Mouse (Mus musculus): ENCODE results near the gene Cog7. TPM values are rescaled to one million over a fixed set of nuclear protein-coding genes. Genes with fewer than 3 reads are reported as not detected.

Gene Cog7
- polyA plus RNA-seq, 1 experiment: 21.8 TPM

GRCm38 (mm10) chr7:121954891-121955669 lies 26.4 kb downstream of the Cog7 start:
- DNase-seq (ENCODE audit: low spot score): no peak

DNA sequence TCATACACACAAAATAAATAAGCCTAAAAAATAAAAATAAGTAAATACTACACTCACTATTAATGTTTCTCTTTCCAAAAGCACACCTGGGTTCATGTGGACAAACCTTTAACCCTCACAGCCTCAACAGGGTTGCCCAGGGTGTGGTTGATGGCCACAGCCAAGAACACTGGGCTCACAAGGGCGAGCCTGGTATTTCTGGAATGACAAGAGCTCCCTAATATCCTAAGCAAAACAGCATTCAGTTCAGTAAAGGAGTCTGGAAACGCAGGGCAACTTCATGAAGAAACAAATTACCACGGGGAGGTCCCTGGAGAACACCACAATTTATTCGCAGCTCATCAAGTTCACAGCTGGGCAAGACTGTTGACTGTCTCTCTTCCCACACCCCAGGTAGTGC lies 34.0 kb downstream of the Cog7 start:
- no peak for DNase-seq (ENCODE audit: low spot score)

- no peak for DNase-seq (ENCODE audit: low spot score)
Measured at GRCm38 (mm10) chr7:121946196-121946595, 35.3 kb downstream of the Cog7 start.

DNA sequence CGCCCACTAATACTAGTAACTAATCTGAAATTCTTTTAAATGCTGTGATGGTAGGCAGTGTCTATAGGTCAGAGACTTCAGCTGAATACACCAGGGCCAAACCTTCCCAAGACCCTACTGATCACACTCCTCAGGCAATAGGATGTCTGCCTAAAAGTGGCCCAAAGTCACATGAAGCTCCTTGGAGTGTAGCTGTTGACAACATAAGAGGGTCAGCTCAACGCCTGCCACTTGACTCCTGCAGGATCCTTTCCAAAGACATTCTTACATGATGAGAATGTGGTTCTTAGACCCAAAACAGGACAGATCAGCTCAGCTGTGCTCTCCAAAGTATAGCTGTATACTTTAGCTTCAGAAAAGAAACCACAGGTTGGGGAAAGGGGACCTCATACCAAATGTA lies 39.1 kb downstream of the Cog7 start:
- no peak for DNase-seq (ENCODE audit: low spot score)

DNA sequence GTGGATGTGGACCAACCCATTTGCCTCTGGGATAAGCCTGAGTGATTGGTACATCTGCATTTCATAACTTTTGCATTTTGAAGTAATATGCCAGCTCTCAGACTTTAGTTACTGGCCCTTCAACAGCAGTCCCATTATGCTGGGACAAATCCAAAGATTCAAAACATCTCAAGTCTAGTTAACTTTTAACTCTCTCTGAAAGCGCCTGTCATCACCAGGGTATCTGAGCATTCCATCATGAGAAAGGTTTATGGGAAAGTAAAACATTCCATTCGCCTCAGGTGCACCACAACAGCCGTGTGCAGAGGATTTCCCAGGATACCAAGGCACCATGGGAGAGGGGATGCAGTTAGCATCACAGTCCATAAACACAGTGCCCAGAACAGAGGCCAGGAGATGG lies 39.9 kb downstream of the Cog7 start:
- DNase-seq (ENCODE audit: low spot score): no peak

DNA sequence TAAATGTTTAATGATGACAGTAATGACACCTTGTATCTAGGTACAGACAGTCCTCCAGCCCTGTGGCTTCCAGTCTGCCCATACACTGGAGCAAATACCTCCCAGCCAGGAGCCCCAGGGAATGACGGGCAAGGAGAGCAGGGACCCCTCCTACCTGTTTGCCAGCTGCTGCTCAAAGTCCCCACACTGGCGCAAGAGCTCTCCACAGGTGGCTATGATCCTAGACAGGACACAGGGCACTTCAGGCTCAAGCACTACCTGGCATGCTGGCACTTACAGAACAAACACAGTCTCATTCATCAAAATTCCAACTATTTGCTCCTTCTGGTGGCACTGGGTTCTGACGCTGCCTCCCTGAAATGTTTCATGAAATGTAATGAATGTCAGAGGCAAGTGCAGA lies 40.5 kb downstream of the Cog7 start:
- no peak for DNase-seq (ENCODE audit: low spot score)

DNA sequence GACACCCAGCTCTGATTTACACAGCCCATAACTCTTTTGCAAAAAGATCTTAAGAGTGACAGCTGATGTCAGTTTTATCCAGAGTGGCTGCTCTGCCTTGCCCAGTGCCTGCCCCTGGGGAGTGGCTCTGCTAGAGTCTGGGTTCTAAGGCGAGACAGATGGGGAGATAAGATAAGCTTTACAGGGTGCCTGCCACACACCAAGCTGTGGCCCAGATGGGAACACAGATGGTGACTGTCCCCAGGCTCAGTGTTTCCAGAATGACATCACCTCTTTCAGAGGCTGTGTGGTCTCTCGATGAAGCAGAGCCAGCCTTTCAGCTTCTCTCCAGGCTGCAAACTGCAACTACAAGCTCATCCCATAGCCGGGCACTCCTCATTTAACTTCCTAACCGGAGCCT lies 41.8 kb downstream of the Cog7 start:
- DNase-seq (ENCODE audit: low spot score): no peak

GRCm38 (mm10) chr7:121939244-121939643 lies 42.3 kb downstream of the Cog7 start:
- DNase-seq (ENCODE audit: low spot score): no peak

DNA sequence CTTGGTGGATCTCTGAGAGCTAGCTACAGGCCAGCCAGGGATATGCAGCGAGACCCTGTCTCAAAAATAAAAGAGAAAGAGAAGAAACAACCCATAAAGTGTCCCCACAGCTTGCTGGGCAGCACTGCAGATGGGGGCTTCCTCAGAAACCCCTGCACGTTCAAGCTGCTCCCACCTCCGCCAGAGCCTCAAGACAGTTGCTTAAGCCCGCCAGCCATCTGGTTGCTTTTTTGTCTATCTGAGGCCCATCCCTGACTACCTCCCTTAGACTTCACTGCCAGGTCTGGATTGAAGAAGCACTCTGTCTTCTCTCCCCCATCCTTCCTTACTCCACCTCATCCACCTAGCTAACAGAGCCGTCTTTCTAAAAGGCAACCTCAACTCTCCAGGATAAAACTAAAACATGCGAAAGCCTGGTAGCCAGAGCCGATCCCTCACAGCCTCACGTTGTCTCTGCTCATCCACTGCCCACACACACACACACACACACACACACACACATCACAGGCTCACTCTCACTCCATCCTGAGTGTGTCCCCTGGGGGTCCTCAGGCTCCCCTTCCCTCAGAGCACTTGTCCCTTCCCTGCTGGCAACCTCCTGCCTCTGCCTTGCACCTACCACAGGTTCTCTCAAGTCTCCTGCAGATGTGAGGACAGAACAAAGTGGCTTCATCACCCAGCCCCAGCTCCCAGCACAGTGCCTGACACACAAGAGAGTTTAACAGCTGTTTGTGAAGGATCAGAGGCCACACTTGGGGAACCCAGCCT lies 43.2 kb downstream of the Cog7 start:
- DNase-seq (ENCODE audit: low spot score): no peak

- no peak for DNase-seq (ENCODE audit: low spot score)
Measured at GRCm38 (mm10) chr7:121936861-121937630, 44.5 kb downstream of the Cog7 start.

DNA sequence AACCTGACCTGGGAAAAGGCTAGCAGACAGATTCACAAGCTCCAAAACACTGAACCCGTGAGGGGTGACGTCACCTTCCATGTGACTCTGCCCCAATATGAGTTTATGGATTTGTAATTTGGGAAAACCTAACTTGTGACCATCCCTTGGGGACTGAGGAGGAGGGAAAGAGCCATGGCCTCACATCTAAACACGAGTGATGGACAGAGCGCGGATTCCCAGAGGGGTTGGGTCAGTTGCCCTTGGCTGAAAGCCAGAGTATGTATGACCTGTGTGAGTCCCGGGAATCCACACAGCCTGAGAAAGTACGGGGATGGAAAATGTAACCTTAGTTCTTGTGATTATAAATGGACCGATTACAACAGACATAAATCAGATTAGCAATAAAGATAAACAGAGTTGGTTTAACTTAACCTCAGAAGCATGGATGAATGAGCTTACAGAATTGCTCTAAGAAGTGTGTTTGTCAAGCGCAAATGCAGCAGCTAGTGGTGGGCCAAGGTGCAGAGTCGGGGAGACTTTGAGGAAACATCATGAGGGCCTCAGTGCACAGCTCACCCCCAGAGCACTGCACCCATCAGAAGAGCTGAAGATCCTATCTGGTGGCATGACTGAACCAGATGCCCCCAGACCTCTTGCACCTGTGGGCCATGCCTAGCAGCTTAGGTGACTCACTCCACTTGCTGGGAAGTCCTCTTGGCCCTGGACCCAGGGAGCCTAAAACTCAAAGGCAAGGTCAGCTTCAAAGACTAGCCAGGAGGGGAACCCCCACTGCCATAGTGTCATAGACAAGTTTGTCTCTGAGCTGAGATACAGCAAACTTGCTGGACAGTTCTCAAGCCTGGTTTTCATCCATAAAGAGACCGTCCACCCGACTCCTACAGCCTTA lies 45.4 kb downstream of the Cog7 start:
- DNase-seq (ENCODE audit: low spot score): no peak

- no peak for DNase-seq (ENCODE audit: low spot score)
Measured at GRCm38 (mm10) chr7:121934346-121934745, 47.2 kb downstream of the Cog7 start.

GRCm38 (mm10) chr7:121933675-121934074 lies 47.8 kb downstream of the Cog7 start:
- no peak for DNase-seq (ENCODE audit: low spot score)

- DNase-seq (ENCODE audit: low spot score): no peak
Measured at GRCm38 (mm10) chr7:121931246-121931645, 50.3 kb downstream of the Cog7 start.

- DNase-seq (ENCODE audit: low spot score): no peak
Measured at GRCm38 (mm10) chr7:121927882-121928281, 53.6 kb downstream of the Cog7 start.

DNA sequence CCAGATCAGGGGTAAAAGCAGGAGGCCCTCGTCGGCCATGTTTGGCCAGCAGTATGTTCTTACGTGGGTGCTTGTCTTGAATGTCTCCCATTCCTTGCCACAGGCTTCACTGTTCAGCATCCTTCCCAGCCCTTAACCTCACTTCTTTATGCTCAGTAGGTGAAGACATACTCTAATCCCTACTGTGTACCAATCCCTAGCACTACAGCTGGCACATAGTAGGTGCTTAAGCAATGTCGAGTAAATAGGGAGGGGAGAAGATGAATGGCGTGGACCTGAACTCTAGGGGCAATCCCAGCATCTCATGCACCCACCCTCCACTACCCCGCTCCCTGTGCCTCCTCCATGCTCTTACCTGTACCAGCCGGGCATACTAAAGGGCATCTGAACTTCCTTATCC lies 57.1 kb downstream of the Cog7 start:
- DNase-seq (ENCODE audit: low spot score): no peak

- DNase-seq (ENCODE audit: low spot score): no peak
Measured at GRCm38 (mm10) chr7:121913944-121914343, 67.6 kb downstream of the Cog7 start.

- no peak for DNase-seq (ENCODE audit: low spot score)
Measured at GRCm38 (mm10) chr7:121912250-121912649, 69.3 kb downstream of the Cog7 start.

DNA sequence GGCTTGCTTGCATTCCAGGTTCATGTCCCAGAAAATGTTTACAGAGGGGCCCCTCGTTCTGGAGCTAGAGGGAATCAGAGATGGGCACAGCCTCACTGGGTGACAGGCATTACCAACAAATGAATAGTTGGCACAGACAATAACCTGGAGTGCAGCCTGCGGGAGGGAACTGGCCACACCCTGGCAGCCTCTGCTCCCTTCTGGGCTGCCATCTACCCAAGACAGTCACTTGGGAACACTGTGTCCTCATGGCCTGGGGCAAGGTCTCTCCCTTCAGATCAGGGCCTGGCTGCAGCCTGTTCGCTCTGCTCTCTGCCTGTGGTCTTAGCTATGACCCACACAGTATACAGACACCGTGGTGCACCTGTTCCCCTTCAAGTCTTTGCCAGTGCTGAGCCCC lies 74.6 kb downstream of the Cog7 start:
- DNase-seq (ENCODE audit: low spot score): no peak

DNA sequence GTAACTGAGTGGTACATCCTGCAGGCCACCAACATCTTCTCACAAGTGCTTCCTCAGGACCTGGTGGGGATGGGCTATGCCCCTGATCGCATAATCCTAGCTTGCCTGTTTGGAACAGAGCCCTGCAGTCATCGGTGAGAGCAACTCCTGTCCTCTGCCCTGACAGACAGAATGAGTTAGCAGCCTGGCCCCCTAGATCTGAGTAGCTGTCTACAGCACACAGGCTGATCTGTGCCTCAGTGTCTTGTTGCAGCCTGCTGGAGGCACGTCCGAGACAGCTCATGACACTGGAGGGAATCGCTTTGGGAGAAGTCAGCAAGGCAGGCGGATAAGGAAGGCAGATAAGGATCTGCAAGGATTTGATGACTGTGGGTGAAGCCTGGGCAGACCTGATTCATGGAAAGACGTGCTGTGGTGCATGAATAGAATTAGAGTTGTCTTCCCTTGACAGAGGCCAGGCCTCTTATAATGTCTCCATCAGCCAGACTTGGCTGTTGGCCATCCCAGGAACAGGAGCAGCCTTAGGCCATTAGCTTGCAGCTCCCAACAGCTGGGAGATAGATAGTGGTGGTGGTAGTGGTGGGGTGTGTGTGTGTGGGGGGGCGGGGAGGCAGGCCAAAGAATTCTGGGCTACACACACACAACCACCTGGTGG lies 78.6 kb downstream of the Cog7 start:
- no peak for DNase-seq (ENCODE audit: low spot score)

- DNase-seq (ENCODE audit: low spot score): no peak
Measured at GRCm38 (mm10) chr7:121899940-121900339, 81.6 kb downstream of the Cog7 start.

Data from urinary bladder, adult 2 months (tissue).